Mouse (Mus musculus): ENCODE data around the gene Stub1. TPM values are rescaled to one million over a fixed set of nuclear protein-coding genes. Genes with fewer than 3 reads are reported as not detected.

Gene Stub1
- total and polyA plus RNA-seq, 3 experiments = 105 to 147 (median 129) TPM

GRCm38 (mm10) chr17:25876347-25876915 is 43.2 kb upstream of the Stub1 start:
- Histone ChIP-seq H3K27me3 (ENCODE audit: control insufficient read depth, insufficient read depth, low read length) (no peaks in the 10 kb centered on the region), H3K27ac (no peak overlapping the region), H3K36me3 (ENCODE audit: control insufficient read depth, insufficient read depth, low read length) (no peaks in the 10 kb centered on the region), H3K79me2 (replicated peaks; ENCODE audit: control insufficient read depth, insufficient read depth, low read length) (no peaks in the 10 kb centered on the region), H3K9ac (ENCODE audit: low read depth, low read length) (no peak overlapping the region), H3K4me1 (ENCODE audit: control insufficient read depth, insufficient read depth, low read length) (peaks cover 6% of the 10 kb centered on the region; the same call in 1 of the 2 replicates), H3K4me3 (peak overlapping the region; percentile 82)
- intact Hi-C loops (cut with DNase I) = no loop called here
- 68% methylated on average over 10 of the region's 10 CpGs for WGBS
- TF ChIP-seq EP300 (IDR thresholded peaks at IDR 0.05; ENCODE audit: insufficient read depth, low read depth, low read length) (no peak), CTCF (IDR thresholded peaks at IDR 0.05) (no peak), POLR2A (IDR thresholded peaks at IDR 0.05; ENCODE audit: insufficient read depth, low read depth, low read length) (no peak)
- DNase-seq = no peak

GRCm38 (mm10) chr17:25875171-25876136 is 42.2 kb upstream of the Stub1 start:
- 1% methylated on average over 59 of the region's 59 CpGs for WGBS
- Histone ChIP-seq H3K9ac (ENCODE audit: low read depth, low read length) (peak overlapping the region; percentile 82), H3K27me3 (ENCODE audit: control insufficient read depth, insufficient read depth, low read length) (no peaks in the 10 kb centered on the region), H3K36me3 (ENCODE audit: control insufficient read depth, insufficient read depth, low read length) (no peaks in the 10 kb centered on the region), H3K79me2 (replicated peaks; ENCODE audit: control insufficient read depth, insufficient read depth, low read length) (no peaks in the 10 kb centered on the region), H3K4me3 (peak overlapping the region; percentile 82), H3K4me1 (ENCODE audit: control insufficient read depth, insufficient read depth, low read length) (peaks cover 6% of the 10 kb centered on the region; the same call in 1 of the 2 replicates), H3K27ac (peak overlapping the region; percentile 91)
- intact Hi-C loops (cut with DNase I) = no loop called here
- TF ChIP-seq CTCF (IDR thresholded peaks at IDR 0.05) = peak; percentile 35
- peak; percentile 90 for TF ChIP-seq POLR2A (IDR thresholded peaks at IDR 0.05; ENCODE audit: insufficient read depth, low read depth, low read length)
- 0 out of 2 replicates have a peak, but pooled peaks have one; percentile 54 for TF ChIP-seq EP300 (IDR thresholded peaks at IDR 0.05; ENCODE audit: insufficient read depth, low read depth, low read length)
- DNase-seq = peak; percentile 89 to 92

GRCm38 (mm10) chr17:25874721-25875170 is 41.5 kb upstream of the Stub1 start, which contains the start of gene Mettl26:
Gene Mettl26, plus strand, starts transcription at chr17:25875074.
- Histone ChIP-seq H3K27me3 (ENCODE audit: control insufficient read depth, insufficient read depth, low read length) (no peaks in the 10 kb centered on the region), H3K9ac (ENCODE audit: low read depth, low read length) (peak within 1 kb of the TSS; percentile 82), H3K79me2 (replicated peaks; ENCODE audit: control insufficient read depth, insufficient read depth, low read length) (no peaks in the 10 kb centered on the region), H3K4me1 (ENCODE audit: control insufficient read depth, insufficient read depth, low read length) (peaks cover 6% of the 10 kb centered on the region; the same call in 1 of the 2 replicates), H3K27ac (peak within 1 kb of the TSS; percentile 91), H3K36me3 (ENCODE audit: control insufficient read depth, insufficient read depth, low read length) (no peaks in the 10 kb centered on the region), H3K4me3 (peak within 1 kb of the TSS; percentile 82)
- TF ChIP-seq CTCF (IDR thresholded peaks at IDR 0.05) = peak; percentile 50; the same call in 1 of the 2 replicates
- peak; percentile 82 for TF ChIP-seq EP300 (IDR thresholded peaks at IDR 0.05; ENCODE audit: insufficient read depth, low read depth, low read length)
- no peak for TF ChIP-seq POLR2A (IDR thresholded peaks at IDR 0.05; ENCODE audit: insufficient read depth, low read depth, low read length)
- DNase-seq = peak; percentile 92 to 95
- WGBS = under 1% methylated on average over 25 of the region's 25 CpGs
- intact Hi-C loops (cut with DNase I) = no loop called here

GRCm38 (mm10) chr17:25874148-25874720 is 41.0 kb upstream of the Stub1 start:
- Histone ChIP-seq H3K4me3 (peak overlapping the region; percentile 82), H3K9ac (ENCODE audit: low read depth, low read length) (peak overlapping the region; percentile 65), H3K36me3 (ENCODE audit: control insufficient read depth, insufficient read depth, low read length) (no peaks in the 10 kb centered on the region), H3K27me3 (ENCODE audit: control insufficient read depth, insufficient read depth, low read length) (no peaks in the 10 kb centered on the region), H3K4me1 (ENCODE audit: control insufficient read depth, insufficient read depth, low read length) (peaks cover 6% of the 10 kb centered on the region; the same call in 1 of the 2 replicates), H3K27ac (peak overlapping the region; percentile 91), H3K79me2 (replicated peaks; ENCODE audit: control insufficient read depth, insufficient read depth, low read length) (no peaks in the 10 kb centered on the region)
- TF ChIP-seq CTCF (IDR thresholded peaks at IDR 0.05) = no peak
- TF ChIP-seq EP300 (IDR thresholded peaks at IDR 0.05; ENCODE audit: insufficient read depth, low read depth, low read length) = no peak
- no peak for TF ChIP-seq POLR2A (IDR thresholded peaks at IDR 0.05; ENCODE audit: insufficient read depth, low read depth, low read length)
- intact Hi-C loops (cut with DNase I) = no loop called here
- WGBS = 19% methylated on average over 14 of the region's 14 CpGs
- DNase-seq = no peak

- no peak overlapping the region for H3K9ac ChIP-seq (ENCODE audit: low read depth, low read length)
- H3K4me3 ChIP-seq = no peak overlapping the region
- no peaks in the 10 kb centered on the region for H3K27me3 ChIP-seq (ENCODE audit: control insufficient read depth, insufficient read depth, low read length)
- 78% methylated on average over 11 of the region's 11 CpGs for WGBS
- no peak overlapping the region for H3K27ac ChIP-seq
- TF ChIP-seq CTCF (IDR thresholded peaks at IDR 0.05) = no peak
- TF ChIP-seq POLR2A (IDR thresholded peaks at IDR 0.05; ENCODE audit: insufficient read depth, low read depth, low read length) = no peak
- TF ChIP-seq EP300 (IDR thresholded peaks at IDR 0.05; ENCODE audit: insufficient read depth, low read depth, low read length) = no peak
- no peaks in the 10 kb centered on the region for H3K79me2 ChIP-seq (replicated peaks; ENCODE audit: control insufficient read depth, insufficient read depth, low read length)
- DNase-seq = no peak
- H3K4me1 ChIP-seq (ENCODE audit: control insufficient read depth, insufficient read depth, low read length) = peaks cover 9% of the 10 kb centered on the region
- H3K36me3 ChIP-seq (ENCODE audit: control insufficient read depth, insufficient read depth, low read length) = no peaks in the 10 kb centered on the region
- intact Hi-C loops (cut with DNase I) = no loop called here
Observed at GRCm38 (mm10) chr17:25873405-25874147, 40.4 kb upstream of the Stub1 start.

Measured in heart, adult 2 months (tissue).